Mouse (Mus musculus) stomach, embryonic 14.5 days (tissue): ENCODE data around the gene Ikzf1. TPM values are rescaled to one million over a fixed set of nuclear protein-coding genes. Genes with fewer than 3 reads are reported as not detected.

ENCODE experiments used
- ATAC-seq: fragments of 200-750 bp; cut with Nextera tagmentation; 2 replicates; pipeline ENCODE4 v1.8.0; 2017; ENCODE audit warnings: low read depth, moderate TSS enrichment; ENCODE audit not compliant: insufficient number of reproducible peaks, insufficient read depth, low FRiP score
- H3K27ac ChIP-seq: fragments of 300-500 bp; sonication (generic); 2 replicates; pipeline ENCODE4 v1.5.1; 2014; ENCODE audit warnings: mild to moderate bottlenecking, low read length, moderate library complexity, mixed read lengths
- H3K27me3 ChIP-seq: fragments of 300-500 bp; sonication (generic); 2 replicates; pipeline ENCODE4 v1.6.1; 2014; ENCODE audit warnings: low read length, control low read depth, mixed read lengths; ENCODE audit not compliant: control insufficient read depth, insufficient read depth
- H3K36me3 ChIP-seq: fragments of 300-500 bp; sonication (generic); 2 replicates; pipeline ENCODE4 v1.6.1; 2014; ENCODE audit warnings: mild to moderate bottlenecking, control low read depth, low read length, moderate library complexity, mixed read lengths; ENCODE audit not compliant: control insufficient read depth, insufficient read depth
- H3K4me1 ChIP-seq: fragments of 300-500 bp; sonication (generic); 2 replicates; pipeline ENCODE4 v1.6.1; 2014; ENCODE audit warnings: low read length, control low read depth, mixed read lengths; ENCODE audit not compliant: control insufficient read depth, insufficient read depth
- H3K4me2 ChIP-seq: fragments of 300-500 bp; sonication (generic); replicated peaks from 2 replicates; pipeline ENCODE4 v1.6.1; 2014; ENCODE audit warnings: low read depth, low read length, control low read depth
- H3K4me3 ChIP-seq: fragments of 300-500 bp; sonication (generic); 2 replicates; pipeline ENCODE4 v1.5.1; 2014; ENCODE audit warnings: low read depth, low read length, control low read depth
- H3K9ac ChIP-seq: fragments of 300-500 bp; sonication (generic); replicated peaks from 2 replicates; pipeline ENCODE4 v1.6.1; 2014; ENCODE audit warnings: low read depth, mild to moderate bottlenecking, control low read depth, low read length, moderate library complexity, mixed read lengths
- H3K9me3 ChIP-seq: fragments of 300-500 bp; sonication (generic); 2 replicates; pipeline ENCODE4 v1.6.1; 2016; ENCODE audit warnings: low read depth, low read length, control low read depth; ENCODE audit not compliant: control insufficient read depth
- WGBS: fragments of 180-500 bp; shearing (Covaris S2); extraction: QIAGEN DNeasy Blood & Tissue Kit; methylation state at CpG from one replicate; pipeline ENCODE4 v1.1.7; 2014; 5-methylcytosine and 5-hydroxymethylcytosine counted together
- polyA plus RNA-seq: library from polyadenylated mRNA; unstranded; fragments of >200 nt; fragmentation: Nextera tagmentation; extraction: Ambion mirVana; gene quantifications from 2 replicates; pipeline ENCODE4 v1.2.1, GENCODE M21; 2014

Ikzf1 gene
- polyA plus RNA-seq, 1 experiment from 2014 or later: 2.2 TPM

DNA sequence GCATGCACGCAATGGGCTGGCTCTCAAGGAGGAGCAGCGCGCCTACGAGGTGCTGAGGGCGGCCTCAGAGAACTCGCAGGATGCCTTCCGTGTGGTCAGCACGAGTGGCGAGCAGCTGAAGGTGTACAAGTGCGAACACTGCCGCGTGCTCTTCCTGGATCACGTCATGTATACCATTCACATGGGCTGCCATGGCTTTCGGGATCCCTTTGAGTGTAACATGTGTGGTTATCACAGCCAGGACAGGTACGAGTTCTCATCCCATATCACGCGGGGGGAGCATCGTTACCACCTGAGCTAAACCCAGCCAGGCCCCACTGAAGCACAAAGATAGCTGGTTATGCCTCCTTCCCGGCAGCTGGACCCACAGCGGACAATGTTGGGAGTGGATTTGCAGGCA, 84.5 kb downstream of the Ikzf1 start:
- H3K4me1 ChIP-seq: no peaks in the 10 kb centered on the region
- no peak overlapping the region for H3K9ac ChIP-seq
- H3K9me3 ChIP-seq: no peaks in the 10 kb centered on the region
- H3K4me3 ChIP-seq: no peak overlapping the region
- no peak for ATAC-seq
- H3K36me3 ChIP-seq: no peaks in the 10 kb centered on the region
- 92% methylated on average over 20 of the region's 20 CpGs for WGBS
- H3K27me3 ChIP-seq: no peaks in the 10 kb centered on the region
- no peak overlapping the region for H3K4me2 ChIP-seq
- H3K27ac ChIP-seq: no peak overlapping the region

DNA sequence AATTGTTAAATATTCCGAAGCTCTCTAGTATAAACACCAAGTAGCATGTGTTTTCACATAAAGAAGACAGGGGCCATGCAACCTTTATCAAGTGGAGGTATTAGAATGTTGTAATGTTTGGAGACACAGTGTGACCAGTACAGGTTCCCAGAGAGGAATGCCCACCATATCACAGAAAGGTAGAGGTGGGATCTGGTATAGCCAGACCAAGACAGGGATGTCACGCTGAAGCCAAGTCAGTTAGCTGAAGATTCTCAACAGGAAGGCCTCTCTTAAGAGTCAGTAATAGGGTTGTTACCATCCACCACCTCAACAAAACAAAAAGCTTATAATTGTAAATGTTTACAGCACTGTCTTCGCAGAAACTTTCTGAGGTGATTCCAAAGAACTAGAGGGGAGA, 85.9 kb downstream of the Ikzf1 start:
- 85% methylated on average over 3 of the region's 3 CpGs for WGBS
- no peak for ATAC-seq
- H3K9ac ChIP-seq: no peak overlapping the region

GRCm38 (mm10) chr11:11772196-11772595, 87.4 kb downstream of the Ikzf1 start:
- Histone ChIP-seq H3K9ac (no peak overlapping the region), H3K27ac (no peak overlapping the region), H3K9me3 (no peaks in the 10 kb centered on the region), H3K4me1 (no peaks in the 10 kb centered on the region), H3K4me3 (no peak overlapping the region), H3K4me2 (no peak overlapping the region), H3K27me3 (no peaks in the 10 kb centered on the region), H3K36me3 (no peaks in the 10 kb centered on the region)
- WGBS: 85% methylated on average over 4 of the region's 4 CpGs
- no peak for ATAC-seq

More for the DNA sequence above, 85.9 kb downstream of the Ikzf1 start:
- no peak overlapping the region for H3K27ac ChIP-seq
- no peak overlapping the region for H3K4me3 ChIP-seq
- no peaks in the 10 kb centered on the region for H3K36me3 ChIP-seq
- no peaks in the 10 kb centered on the region for H3K9me3 ChIP-seq
- H3K4me1 ChIP-seq: no peaks in the 10 kb centered on the region
- H3K4me2 ChIP-seq: no peak overlapping the region
- no peaks in the 10 kb centered on the region for H3K27me3 ChIP-seq

GRCm38 (mm10) chr11:11774384-11774783, 89.6 kb downstream of the Ikzf1 start:
- no peaks in the 10 kb centered on the region for H3K4me1 ChIP-seq
- 95% methylated on average over 4 of the region's 4 CpGs for WGBS
- no peak overlapping the region for H3K9ac ChIP-seq
- ATAC-seq: no peak
- H3K9me3 ChIP-seq: no peaks in the 10 kb centered on the region
- no peak overlapping the region for H3K4me2 ChIP-seq
- H3K4me3 ChIP-seq: no peak overlapping the region
- no peak overlapping the region for H3K27ac ChIP-seq
- H3K36me3 ChIP-seq: no peaks in the 10 kb centered on the region
- H3K27me3 ChIP-seq: no peaks in the 10 kb centered on the region

GRCm38 (mm10) chr11:11774893-11775292, 90.1 kb downstream of the Ikzf1 start:
- no peak for ATAC-seq
- Histone ChIP-seq H3K4me3 (no peak overlapping the region), H3K9me3 (no peaks in the 10 kb centered on the region), H3K4me1 (no peaks in the 10 kb centered on the region), H3K36me3 (no peaks in the 10 kb centered on the region), H3K27ac (no peak overlapping the region), H3K4me2 (no peak overlapping the region), H3K9ac (no peak overlapping the region), H3K27me3 (no peaks in the 10 kb centered on the region)
- WGBS: 91% methylated on average over 5 of the region's 5 CpGs

GRCm38 (mm10) chr11:11776071-11776821, 91.4 kb downstream of the Ikzf1 start:
- H3K27me3 ChIP-seq: no peaks in the 10 kb centered on the region
- no peak overlapping the region for H3K4me3 ChIP-seq
- 67% methylated on average over 4 of the region's 4 CpGs for WGBS
- no peak overlapping the region for H3K4me2 ChIP-seq
- no peaks in the 10 kb centered on the region for H3K36me3 ChIP-seq
- H3K27ac ChIP-seq: no peak overlapping the region
- no peaks in the 10 kb centered on the region for H3K9me3 ChIP-seq
- no peak overlapping the region for H3K9ac ChIP-seq
- no peak for ATAC-seq
- H3K4me1 ChIP-seq: no peaks in the 10 kb centered on the region

- 80% methylated on average over 7 of the region's 7 CpGs for WGBS
- no peak for ATAC-seq
- no peaks in the 10 kb centered on the region for H3K36me3 ChIP-seq
- no peaks in the 10 kb centered on the region for H3K27me3 ChIP-seq
- no peak overlapping the region for H3K4me2 ChIP-seq
- H3K27ac ChIP-seq: no peak overlapping the region
- no peaks in the 10 kb centered on the region for H3K9me3 ChIP-seq
- no peak overlapping the region for H3K9ac ChIP-seq
- H3K4me1 ChIP-seq: no peaks in the 10 kb centered on the region
- H3K4me3 ChIP-seq: no peak overlapping the region
Observed at GRCm38 (mm10) chr11:11776822-11777174, 92.0 kb downstream of the Ikzf1 start.

DNA sequence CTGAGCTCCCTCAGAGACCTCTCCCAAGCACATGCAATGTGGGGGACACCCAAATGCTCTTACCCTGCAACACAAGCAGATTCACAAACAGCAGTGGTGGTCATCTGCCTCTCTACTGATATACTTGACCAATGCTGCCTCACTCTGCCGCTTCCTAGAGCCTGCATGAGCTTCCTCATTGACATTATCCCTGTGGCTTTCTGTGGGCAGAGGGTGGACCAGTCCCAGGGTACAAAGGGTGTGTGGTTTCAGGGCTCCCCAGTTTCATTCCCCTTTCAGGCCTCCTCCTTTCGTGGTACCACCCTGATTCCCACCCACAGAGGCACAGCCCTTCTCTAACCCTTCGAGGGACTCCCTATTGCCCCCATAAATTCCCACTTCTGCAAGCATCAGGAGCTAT, 92.4 kb downstream of the Ikzf1 start:
- Histone ChIP-seq H3K27me3 (no peaks in the 10 kb centered on the region), H3K27ac (no peak overlapping the region), H3K4me2 (no peak overlapping the region), H3K36me3 (no peaks in the 10 kb centered on the region), H3K4me1 (no peaks in the 10 kb centered on the region), H3K4me3 (no peak overlapping the region), H3K9ac (no peak overlapping the region), H3K9me3 (no peaks in the 10 kb centered on the region)
- 75% methylated on average over 3 of the region's 3 CpGs for WGBS
- ATAC-seq: no peak

GRCm38 (mm10) chr11:11777796-11778195, 93.0 kb downstream of the Ikzf1 start:
- 86% methylated on average over 2 of the region's 2 CpGs for WGBS
- H3K27me3 ChIP-seq: no peaks in the 10 kb centered on the region
- H3K4me1 ChIP-seq: no peaks in the 10 kb centered on the region
- no peaks in the 10 kb centered on the region for H3K36me3 ChIP-seq
- H3K9me3 ChIP-seq: no peaks in the 10 kb centered on the region
- H3K9ac ChIP-seq: no peak overlapping the region
- no peak overlapping the region for H3K27ac ChIP-seq
- no peak overlapping the region for H3K4me3 ChIP-seq
- no peak overlapping the region for H3K4me2 ChIP-seq
- ATAC-seq: no peak
